Mouse (Mus musculus) CH12F3 (cell line): ENCODE measurements around the gene Samd13.

ENCODE experiments used
- in situ Hi-C: fragments of 300-500 bp; cut with MboI; formaldehyde crosslinking; loops from 2 replicates; pipeline ENCODE4 v1.14.3; 2020; ENCODE audit warnings: low sequenced_read_pairs

Gene Samd13

DNA sequence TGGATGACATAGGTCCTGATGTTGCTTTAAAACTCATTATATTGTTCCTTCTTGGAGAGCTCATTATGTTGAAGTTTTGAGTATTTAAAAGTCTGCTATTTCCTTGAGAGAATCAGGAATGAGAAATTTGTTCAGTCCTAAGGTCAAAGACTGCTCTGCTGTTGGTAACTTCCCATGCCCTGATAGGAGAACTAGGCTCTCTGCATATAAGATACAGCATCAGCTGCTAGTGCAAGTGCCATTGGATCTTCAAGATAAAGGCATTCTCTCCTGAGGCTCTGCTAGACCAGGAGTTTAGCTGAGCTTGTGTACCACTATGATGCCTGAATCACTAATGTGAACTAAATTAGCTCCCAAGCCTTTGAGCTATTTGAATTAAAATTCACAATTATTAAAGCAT lies 67.4 kb downstream of the Samd13 start:
- in situ Hi-C loops, result no loop called here

DNA sequence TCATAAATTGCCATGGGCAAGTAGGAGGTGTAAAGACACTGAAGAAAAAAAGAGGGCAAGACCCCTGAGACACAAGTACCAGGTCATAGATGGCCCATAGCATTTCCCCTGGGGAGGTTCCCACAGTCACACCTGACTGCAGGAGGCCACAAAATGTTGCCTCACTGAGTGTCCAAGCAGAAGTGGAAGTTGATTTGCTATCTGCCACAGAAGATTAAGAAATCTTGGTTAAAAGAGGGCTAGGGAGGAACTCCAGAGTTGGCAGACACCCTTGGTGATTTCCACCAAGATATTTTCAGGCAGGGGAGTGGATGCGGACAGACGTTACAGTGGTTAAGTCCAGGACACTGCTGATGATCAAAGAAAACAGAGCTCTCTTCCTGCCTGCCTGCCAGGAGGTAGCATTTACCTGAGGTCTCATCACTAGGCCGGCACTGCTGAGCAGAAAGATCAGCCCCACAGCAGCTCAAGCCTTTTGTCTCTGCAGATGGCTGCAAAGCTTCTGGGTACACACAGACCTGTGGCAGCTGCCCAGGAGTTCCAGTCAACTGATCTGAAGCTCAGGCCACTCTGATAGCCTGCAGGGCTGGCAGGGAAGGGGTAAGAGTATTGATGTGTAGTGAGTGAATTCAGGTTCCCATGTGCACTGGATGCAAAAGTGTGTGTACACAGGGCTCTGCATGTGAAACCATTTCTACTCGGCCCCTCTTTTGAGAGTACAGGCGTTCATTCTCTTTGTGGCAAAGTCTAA lies 68.7 kb downstream of the Samd13 start:
- in situ Hi-C loops, result no loop called here

DNA sequence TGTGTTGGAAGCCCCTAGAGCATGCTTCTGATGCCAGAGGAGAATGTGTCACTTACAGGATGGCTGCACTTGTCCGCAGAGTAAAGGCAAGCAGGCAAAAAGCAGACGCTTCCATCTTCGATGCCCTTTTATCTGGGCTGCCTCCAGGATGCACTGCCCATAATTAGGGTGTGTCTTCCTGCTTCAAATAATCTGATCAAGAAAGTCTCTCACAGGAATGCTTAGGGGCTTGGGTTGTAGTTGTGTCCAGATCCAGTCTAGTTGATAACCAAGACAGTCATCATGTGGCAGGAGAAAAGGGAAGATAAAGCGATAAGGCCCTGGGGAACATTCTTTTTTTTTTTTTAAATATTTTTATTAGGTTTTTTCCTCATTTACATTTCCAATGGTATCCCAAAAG lies 69.9 kb downstream of the Samd13 start, which contains the start of gene Dnase2b:
Gene Dnase2b, minus strand, starts transcription at position 101 of the 400 bp plus-strand sequence.
- in situ Hi-C loops, result no loop called here

DNA sequence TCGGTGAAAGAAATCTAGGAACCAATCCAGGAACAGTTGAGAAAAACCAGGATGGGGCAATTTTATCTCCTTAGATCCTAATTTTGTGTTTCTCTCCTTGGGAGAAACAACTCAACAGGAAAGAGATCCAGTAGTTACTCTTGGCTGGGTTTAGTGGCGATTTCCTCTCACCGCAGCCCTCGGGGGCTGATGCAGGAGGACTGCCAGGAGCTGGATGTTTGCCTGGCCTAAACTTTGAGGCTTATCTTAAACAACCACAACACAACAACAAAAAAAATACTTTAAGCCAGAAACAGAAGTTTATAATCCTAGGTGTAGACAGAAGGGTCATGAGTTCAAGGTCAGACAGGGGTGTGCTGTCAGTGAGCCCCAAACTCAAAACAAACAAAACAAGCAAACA lies 73.6 kb downstream of the Samd13 start:
- in situ Hi-C loops, result no loop called here

DNA sequence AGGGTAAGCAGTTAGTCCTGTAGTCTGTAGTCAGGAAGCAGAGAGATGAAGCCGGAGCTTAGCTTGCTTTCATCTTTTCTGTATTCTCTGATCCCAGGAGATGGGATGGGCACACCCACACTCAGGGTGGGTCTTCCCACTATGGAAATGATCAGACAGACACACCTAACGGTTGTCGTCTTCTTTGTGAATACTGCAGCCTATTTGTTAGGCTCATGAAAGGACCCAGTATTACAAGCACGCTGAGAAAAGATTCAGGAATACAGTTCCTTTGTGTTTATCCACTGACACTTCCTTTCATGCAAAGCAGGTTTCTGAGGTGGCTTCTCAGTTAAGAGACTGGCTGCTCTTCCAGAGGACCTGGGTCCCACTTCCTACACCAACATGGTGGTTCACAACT lies 74.1 kb downstream of the Samd13 start:
- in situ Hi-C loops, result no loop called here

DNA sequence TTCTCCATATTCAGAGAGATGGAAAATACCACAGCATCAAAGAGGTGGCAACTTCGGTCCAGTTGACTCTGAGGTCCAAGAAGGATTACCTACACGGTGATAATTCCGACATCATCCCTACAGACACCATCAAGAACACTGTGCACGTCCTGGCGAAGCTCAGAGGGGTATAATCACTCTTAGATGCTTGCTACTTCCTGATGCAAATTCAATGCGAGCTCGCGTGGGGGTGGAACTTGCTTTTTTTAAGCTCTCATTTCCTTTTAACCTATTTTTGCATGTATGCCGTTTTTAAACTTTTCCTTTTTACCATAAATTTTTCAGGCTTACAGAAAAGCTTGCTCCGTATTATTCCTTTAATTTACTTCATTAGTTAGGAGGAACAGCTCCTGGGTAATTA lies 75.1 kb downstream of the Samd13 start:
- in situ Hi-C loops, result no loop called here

DNA sequence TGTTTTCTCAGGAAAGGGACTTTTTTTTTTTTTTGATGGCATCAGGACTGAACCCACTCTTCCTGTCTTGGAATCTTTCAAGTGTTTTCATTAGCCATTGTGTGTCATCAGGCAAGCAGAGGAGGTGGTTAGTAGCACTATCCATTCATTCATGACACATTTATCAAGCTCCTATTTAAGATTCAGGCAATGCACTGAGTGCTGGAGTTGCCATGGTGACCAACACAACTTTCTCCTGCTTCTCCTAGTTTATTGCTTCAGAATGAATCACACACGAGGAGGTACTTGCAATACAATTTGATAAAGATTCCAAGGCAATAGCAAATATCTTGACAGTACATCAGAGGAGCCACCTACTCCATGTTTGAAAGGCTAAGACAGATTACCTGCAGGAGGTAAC lies 78.0 kb downstream of the Samd13 start:
- in situ Hi-C loops, result no loop called here

DNA sequence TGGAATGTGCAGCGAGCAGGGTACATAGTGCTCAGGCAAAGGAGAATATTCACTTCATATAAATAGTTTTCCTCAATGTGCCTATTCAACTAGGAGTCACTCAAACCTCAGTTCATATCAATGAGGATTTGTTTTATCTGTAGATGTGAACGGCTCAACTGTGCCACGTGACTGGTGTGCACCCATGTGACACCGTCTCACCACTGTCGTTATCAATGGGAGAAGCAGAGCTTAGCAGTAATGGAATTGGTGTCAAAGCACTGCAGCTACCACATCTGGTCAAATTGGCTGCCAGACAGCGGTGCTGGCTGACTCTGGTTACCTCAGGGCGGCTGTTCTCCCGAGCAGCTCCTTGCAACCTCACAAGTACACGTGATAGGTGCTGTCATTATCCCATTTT lies 80.7 kb downstream of the Samd13 start:
- in situ Hi-C loops, result no loop called here

DNA sequence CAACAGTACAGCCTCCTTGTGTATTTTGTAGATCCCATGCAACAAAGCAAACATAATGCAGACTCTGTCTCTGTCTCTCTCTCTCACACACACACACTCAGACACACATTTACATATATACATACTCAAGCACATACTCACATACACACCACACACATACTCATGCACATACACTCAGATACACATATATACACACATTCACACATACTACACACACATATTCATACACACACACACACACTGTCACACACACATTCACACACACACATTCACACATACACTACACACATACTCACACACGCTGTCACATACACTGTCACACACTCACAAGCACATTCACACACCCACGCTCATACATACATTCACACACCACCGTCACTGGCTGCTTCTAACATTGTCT lies 82.9 kb downstream of the Samd13 start:
- in situ Hi-C loops, result no loop called here

DNA sequence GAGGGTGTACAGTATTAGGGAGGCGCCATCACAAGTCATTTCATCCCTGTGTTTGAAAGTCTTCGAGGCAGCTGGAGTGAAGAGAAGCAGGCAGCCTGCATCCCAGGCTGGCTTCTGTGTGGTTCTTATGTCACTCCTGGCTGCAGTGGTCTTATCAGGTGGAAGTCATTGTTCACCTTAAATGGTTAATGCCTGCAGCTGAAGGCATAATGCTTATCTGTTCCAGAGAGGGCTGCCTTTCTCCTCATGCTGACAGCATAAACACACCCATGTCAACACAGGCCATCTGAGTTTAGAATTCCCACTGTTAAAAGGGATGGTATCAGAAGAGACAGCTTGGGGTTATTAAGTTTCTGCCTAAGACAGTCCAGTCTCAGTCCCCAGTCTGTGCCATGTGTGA lies 84.2 kb downstream of the Samd13 start:
- in situ Hi-C loops, result no loop called here

DNA sequence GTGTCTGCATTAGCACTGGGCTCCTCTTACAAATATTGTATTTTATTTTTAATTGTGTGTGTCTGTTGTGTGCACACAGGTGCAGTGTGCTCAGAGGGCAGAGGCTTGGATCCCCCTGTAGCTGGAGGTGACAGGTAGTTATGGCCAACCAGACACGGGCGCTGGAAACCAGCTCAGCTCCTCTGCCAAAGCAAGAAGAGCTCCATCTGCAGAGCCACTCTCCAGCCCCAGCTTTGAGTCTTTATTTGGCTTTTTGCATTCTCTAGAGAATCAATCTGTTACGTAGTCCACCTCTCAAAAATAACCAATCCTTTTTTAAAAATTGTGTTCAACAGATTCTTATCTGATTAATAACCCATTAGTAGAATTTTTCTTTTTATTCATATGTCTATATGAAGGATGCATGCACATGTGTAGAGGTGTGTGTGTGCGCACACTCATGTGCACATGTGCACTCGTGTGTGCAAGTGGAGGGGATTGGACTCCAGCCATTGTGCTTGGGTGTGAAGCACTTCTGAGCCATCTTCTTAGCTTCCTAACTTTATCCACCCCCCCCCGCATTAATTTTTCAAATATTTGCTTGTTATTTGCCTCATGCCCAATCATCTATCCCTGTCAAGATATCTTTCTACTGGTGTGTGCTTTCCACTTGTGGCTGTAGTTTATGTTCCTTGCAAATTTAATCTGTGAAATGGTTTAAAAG lies 86.0 kb downstream of the Samd13 start:
- in situ Hi-C loops, result no loop called here

DNA sequence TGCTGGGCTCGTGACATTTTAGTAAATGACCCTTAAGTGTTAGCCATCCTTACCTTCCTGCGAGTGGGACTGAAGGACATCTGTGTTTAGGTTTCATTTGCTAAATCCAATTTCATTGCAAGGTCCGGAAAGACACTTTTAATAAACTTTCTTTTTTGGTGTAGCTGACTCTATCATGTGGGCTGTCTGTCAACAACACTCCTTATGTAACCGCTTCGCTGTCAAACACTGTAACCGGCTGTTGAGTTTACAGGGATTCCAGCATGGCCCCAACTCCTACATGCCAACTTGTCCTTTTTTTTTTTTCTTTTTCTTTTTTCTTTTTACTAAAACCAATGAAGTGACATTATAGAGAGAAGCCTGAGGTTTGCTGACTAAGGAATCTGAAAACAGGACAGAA lies 87.0 kb downstream of the Samd13 start:
- in situ Hi-C loops, result no loop called here

DNA sequence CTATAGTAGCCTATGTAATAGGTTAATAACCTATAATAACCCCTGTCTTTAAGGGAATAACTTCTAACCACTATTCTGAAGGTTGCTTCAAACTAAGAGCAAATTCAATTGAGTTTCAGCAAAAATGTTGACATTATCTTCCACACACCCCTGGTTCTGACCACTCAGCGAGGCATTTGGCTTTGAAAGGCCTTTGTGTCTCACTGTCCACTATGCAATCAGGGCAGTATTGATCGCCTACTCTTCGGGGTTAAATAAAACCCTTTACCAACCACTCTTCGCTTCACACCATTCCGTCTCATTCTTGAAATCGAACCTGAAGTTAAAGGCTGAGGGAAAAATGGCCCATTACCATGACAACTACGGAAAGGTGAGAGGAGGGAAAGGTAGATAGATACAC lies 88.5 kb downstream of the Samd13 start:
- in situ Hi-C loops, result no loop called here

DNA sequence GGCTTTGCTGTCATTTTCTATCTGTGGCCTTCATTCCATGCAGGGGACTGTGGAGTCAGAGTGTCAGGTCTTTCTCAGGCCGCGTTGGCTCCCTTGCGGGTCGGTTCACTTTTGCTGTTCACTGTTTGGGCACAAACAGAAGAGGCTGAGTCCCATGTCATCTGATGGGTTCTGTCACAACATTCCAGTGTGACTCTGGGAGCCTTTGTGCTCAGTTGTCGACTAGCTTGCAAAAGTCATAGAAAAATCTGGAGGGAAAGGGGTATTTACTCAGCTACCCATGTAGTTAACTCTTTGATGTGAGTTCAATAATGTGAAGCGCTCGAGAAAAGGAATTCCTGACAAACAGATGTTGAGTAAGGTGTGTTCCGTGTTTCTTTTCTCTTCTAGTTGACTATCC lies 89.0 kb downstream of the Samd13 start:
- in situ Hi-C loops, result no loop called here

DNA sequence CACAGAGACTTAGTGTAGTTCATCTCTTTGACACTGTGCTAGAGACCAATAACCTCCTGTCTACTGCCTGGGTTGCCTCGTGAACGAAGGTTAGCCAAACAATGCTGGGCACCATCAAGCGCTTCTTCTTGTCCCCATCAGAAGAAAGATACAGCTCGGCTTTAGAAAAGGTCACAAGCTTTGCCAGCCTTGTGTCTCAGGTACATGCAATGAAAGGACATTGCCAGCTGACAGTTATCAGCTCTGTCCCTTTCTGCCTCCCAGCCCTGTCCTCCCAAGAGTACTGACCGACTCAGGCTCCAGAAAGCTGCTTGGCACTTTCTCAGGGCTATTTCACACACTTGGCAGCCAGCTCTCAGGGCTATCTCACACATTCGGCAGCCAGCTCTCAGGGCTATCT lies 90.0 kb downstream of the Samd13 start:
- in situ Hi-C loops, result no loop called here
